ENCODE assay signal across 8 mouse cellular contexts in genomic region chr5:111257127-111257526, GRCm38 (mm10).
DNase-seq lines count a peak whose midpoint lies in the region; ATAC-seq lines count a peak whose summit lies in the region.
"Had no signal": no experiment of that assay in that cellular context is flagged by ENCODE, and none has a peak within 500 bp of the region (broad histone marks: within the 10 kb centered on the region; RNA-seq: fewer than 3 reads in every experiment).

No protein-coding gene starts in this region.

- peak overlapping the region; percentile 80 for H3K27ac ChIP-seq in forebrain, embryonic 15.5 days (replicated peaks)
- H3K27ac ChIP-seq: stomach, embryonic 15.5 days had no signal

- no peak overlapping the region for H3K4me3 ChIP-seq in forebrain, embryonic 15.5 days
- H3K4me3 ChIP-seq: stomach, embryonic 15.5 days had no signal

- no peak overlapping the region for H3K4me2 ChIP-seq in forebrain, embryonic 15.5 days (replicated peaks)
- H3K4me2 ChIP-seq: stomach, embryonic 15.5 days had no signal

- no peaks in the 10 kb centered on the region for H3K27me3 ChIP-seq in forebrain, embryonic 15.5 days
- H3K27me3 ChIP-seq: stomach, embryonic 15.5 days had no signal

- H3K36me3 ChIP-seq in forebrain, embryonic 15.5 days, result no peaks in the 10 kb centered on the region
- H3K36me3 ChIP-seq: stomach, embryonic 15.5 days had no signal

- peaks cover 44% of the 10 kb centered on the region for H3K4me1 ChIP-seq in forebrain, embryonic 15.5 days

- peak; percentile 81 for DNase-seq in 3T3-L1 (ENCODE audit: low read depth, low spot score)
- DNase-seq in A20 (ENCODE audit: low read depth, low spot score), result peak; percentile 35
- DNase-seq in c-Kit-positive CD71-negative TER-119-negative erythroid progenitor cells, embryonic 14.5 days (ENCODE audit: low read depth), result peak; percentile 22
- peak; percentile 79 to 83 for DNase-seq in kidney, postnatal 25 days
- peak; percentile 73 to 81 for DNase-seq in lung, postnatal 4 days
- DNase-seq in right cerebral cortex, postnatal 25 days, result peak; percentile 57

- ATAC-seq in forebrain, embryonic 15.5 days (replicated peaks), result peak; percentile 65

- H3K9me3 ChIP-seq in forebrain, embryonic 15.5 days, result no peaks in the 10 kb centered on the region
- H3K9me3 ChIP-seq: stomach, embryonic 15.5 days had no signal

- WGBS in forebrain, embryonic 15.5 days, result 0% methylated on average over 2 of the region's 2 CpGs

- H3K9ac ChIP-seq in forebrain, embryonic 15.5 days (replicated peaks), result no peak overlapping the region
- H3K9ac ChIP-seq: stomach, embryonic 15.5 days had no signal

Comparison
In these comparisons a context has a peak if more than half of its experiments do, and no peak if none do; other contexts are left out.
1. DNase-seq: peak in every context shown above with its lines; median percentile 81 in 3T3-L1; 81 in kidney, postnatal 25 days; 77 in lung, postnatal 4 days; 57 in right cerebral cortex, postnatal 25 days; 35 in A20; 22 in c-Kit-positive CD71-negative TER-119-negative erythroid progenitor cells, embryonic 14.5 days.